Mouse (Mus musculus) thymus, adult 18-20 months (tissue): ENCODE results near the gene Nipal3.

Experiments used
- DNase-seq, 2 experiments: peaks; one replicate each; pipeline ENCODE4 v3.0.0; 2022; ENCODE audit warnings: mixed read lengths in 2 of 2

Gene Nipal3

GRCm38 (mm10) chr4:135501587-135501986, 6.7 kb upstream of the Nipal3 start:
- no peak for DNase-seq

- no peak for DNase-seq
Measured at GRCm38 (mm10) chr4:135499831-135500230, 5.0 kb upstream of the Nipal3 start.

- DNase-seq: no peak
Measured at GRCm38 (mm10) chr4:135498136-135498535, 3.3 kb upstream of the Nipal3 start.

GRCm38 (mm10) chr4:135495810-135496209, 972 bp upstream of the Nipal3 start:
- DNase-seq: no peak

GRCm38 (mm10) chr4:135495397-135495791, 556 bp upstream of the Nipal3 start:
- DNase-seq: no peak

GRCm38 (mm10) chr4:135493691-135494520, 932 bp downstream of the Nipal3 start:
- DNase-seq: peak; percentile 28 to 44

- no peak for DNase-seq
Measured at GRCm38 (mm10) chr4:135493271-135493670, 1.6 kb downstream of the Nipal3 start.

- DNase-seq: no peak
Measured at GRCm38 (mm10) chr4:135489256-135489655, 5.6 kb downstream of the Nipal3 start.

GRCm38 (mm10) chr4:135486352-135486751, 8.5 kb downstream of the Nipal3 start:
- no peak for DNase-seq

- DNase-seq: no peak
Measured at GRCm38 (mm10) chr4:135485086-135485485, 9.8 kb downstream of the Nipal3 start.

- DNase-seq: no peak
Measured at GRCm38 (mm10) chr4:135480370-135480769, 14.5 kb downstream of the Nipal3 start.

GRCm38 (mm10) chr4:135477851-135478250, 17.0 kb downstream of the Nipal3 start:
- DNase-seq: no peak

GRCm38 (mm10) chr4:135463406-135463805, 31.4 kb downstream of the Nipal3 start:
- no peak for DNase-seq

GRCm38 (mm10) chr4:135453572-135453971, 41.3 kb downstream of the Nipal3 start:
- no peak for DNase-seq

GRCm38 (mm10) chr4:135453164-135453563, 41.7 kb downstream of the Nipal3 start:
- no peak for DNase-seq

GRCm38 (mm10) chr4:135451360-135452015, 43.4 kb downstream of the Nipal3 start:
- no peak for DNase-seq

- DNase-seq: no peak
Measured at GRCm38 (mm10) chr4:135442473-135442872, 52.4 kb downstream of the Nipal3 start.

GRCm38 (mm10) chr4:135439904-135440522, 54.8 kb downstream of the Nipal3 start:
- DNase-seq: no peak

GRCm38 (mm10) chr4:135439188-135439647, 55.6 kb downstream of the Nipal3 start:
- peak; percentile 60 to 64 for DNase-seq

- no peak for DNase-seq
Measured at GRCm38 (mm10) chr4:135437924-135438323, 56.9 kb downstream of the Nipal3 start.

- peak in 1 of 2 experiments; percentile 33 for DNase-seq
Measured at GRCm38 (mm10) chr4:135436291-135436690, 58.5 kb downstream of the Nipal3 start.

- no peak for DNase-seq
Measured at GRCm38 (mm10) chr4:135434395-135434789, 60.4 kb downstream of the Nipal3 start.
